Mouse (Mus musculus): ENCODE measurements around the gene Cutc.

DNA sequence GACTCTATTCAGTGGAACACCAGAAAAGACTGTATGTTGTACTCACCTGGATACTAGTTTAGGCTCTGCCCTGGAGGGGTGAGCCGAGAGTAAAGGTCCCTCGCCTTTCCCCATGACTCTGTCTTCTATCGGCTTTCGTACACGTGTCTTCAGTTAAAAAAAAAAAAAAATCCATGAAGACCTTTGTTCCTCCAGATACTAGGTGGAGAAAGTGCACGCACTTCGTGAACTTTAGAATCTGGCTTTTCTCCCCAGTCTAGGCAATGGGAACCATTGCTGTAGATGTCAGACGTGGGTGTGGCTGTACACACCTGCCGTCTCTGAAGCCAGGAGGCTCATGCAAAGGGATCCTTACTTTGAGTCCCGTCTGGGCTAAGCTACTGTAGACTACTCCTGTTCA, 60.5 kb downstream of the Cutc start:
- TF ChIP-seq CTCF (IDR thresholded peaks at IDR 0.05), result no peak
- TF ChIP-seq POLR2A (IDR thresholded peaks at IDR 0.05; ENCODE audit: insufficient read depth, low read depth, low read length), result no peak
